Mouse (Mus musculus): ENCODE data around the gene Cep170. TPM values are rescaled to one million over a fixed set of nuclear protein-coding genes. Genes with fewer than 3 reads are reported as not detected.

The Cep170 gene
- polyA plus RNA-seq, 1 experiment from 2014 or later, result 91.0 TPM

GRCm38 (mm10) chr1:176727372-176727771 lies 86.5 kb downstream of the Cep170 start:
- no peak for ATAC-seq (ENCODE audit: low FRiP score)
- no peak overlapping the region for H3K4me2 ChIP-seq
- H3K9me3 ChIP-seq (replicated peaks), result no peaks in the 10 kb centered on the region
- H3K27me3 ChIP-seq (replicated peaks), result no peaks in the 10 kb centered on the region
- no peak overlapping the region for H3K9ac ChIP-seq (replicated peaks)
- H3K36me3 ChIP-seq, result peaks cover 22% of the 10 kb centered on the region
- no peaks in the 10 kb centered on the region for H3K4me1 ChIP-seq
- WGBS, result 92% methylated on average over 2 of the region's 2 CpGs
- no peak overlapping the region for H3K27ac ChIP-seq (replicated peaks)
- H3K4me3 ChIP-seq (replicated peaks), result no peak overlapping the region

DNA sequence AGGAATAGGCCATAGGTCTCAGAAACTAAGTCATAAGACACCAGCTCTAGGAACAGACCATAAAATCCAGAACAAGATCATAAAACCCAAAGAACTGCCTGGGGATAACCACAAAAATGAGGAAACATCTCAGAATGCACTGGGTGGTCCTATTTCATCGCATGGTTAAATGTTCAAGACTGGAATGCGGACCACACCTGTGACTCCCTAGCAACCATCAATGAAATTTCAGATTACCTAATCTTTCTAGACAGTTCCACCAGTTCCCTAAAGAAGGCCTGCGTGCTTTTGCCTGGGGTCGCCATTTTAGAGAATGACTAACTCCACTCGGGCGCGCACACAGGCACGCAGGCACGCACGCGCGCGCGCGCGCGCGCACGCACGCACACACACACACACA lies 89.1 kb downstream of the Cep170 start:
- no peaks in the 10 kb centered on the region for H3K9me3 ChIP-seq (replicated peaks)
- H3K27ac ChIP-seq (replicated peaks), result no peak overlapping the region
- H3K4me1 ChIP-seq, result no peaks in the 10 kb centered on the region
- H3K4me3 ChIP-seq (replicated peaks), result no peak overlapping the region
- H3K27me3 ChIP-seq (replicated peaks), result no peaks in the 10 kb centered on the region
- H3K9ac ChIP-seq (replicated peaks), result no peak overlapping the region
- no peak for ATAC-seq (ENCODE audit: low FRiP score)
- H3K4me2 ChIP-seq, result no peak overlapping the region
- 0 out of 2 replicates have a peak, but pooled peaks cover 4% of the 10 kb centered on the region for H3K36me3 ChIP-seq
- WGBS, result 97% methylated on average over 20 of the region's 20 CpGs

DNA sequence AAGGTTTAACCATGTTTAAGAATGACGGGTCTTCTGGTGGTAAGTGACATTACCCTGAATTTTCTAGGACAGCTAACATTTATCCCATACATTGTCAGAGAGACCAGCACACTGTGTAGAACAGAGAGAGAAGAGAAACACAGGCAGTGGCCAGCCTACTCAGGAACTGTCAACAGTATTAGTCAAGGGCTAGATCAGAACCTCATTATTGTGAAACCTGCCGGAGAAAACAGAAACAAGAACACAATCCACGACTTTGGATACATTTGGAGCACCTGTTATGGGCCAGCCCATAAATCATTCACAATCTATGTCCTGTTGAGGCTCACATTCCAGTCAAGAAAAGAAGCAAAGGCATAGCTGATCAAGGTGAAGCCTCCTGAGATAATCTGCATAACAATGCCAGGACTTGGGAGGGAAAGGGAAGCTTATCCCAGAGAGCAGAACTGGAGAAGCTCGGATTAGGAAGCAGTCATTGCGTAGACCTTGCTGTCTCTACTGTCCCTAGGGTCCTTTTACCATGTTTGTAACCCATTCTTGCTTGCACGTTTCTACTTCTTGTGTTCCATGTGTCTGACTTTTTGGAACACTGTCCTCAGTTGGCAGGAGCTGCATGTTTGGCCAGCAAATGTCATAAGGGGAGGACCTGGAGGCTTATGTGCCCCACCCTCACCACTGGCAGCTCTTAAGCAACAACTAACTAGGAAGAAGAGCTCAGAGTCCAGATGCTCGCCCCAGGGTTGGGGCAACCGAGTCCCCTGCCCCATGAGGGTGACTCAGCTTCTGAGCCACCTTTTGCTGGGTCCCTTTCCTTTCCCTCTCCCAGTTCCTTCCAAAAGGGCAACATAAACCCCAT lies 89.8 kb downstream of the Cep170 start:
- Histone ChIP-seq H3K36me3 (0 out of 2 replicates have a peak, but pooled peaks cover 4% of the 10 kb centered on the region), H3K9ac (replicated peaks) (no peak overlapping the region), H3K27ac (replicated peaks) (no peak overlapping the region), H3K27me3 (replicated peaks) (no peaks in the 10 kb centered on the region), H3K4me3 (replicated peaks) (no peak overlapping the region), H3K4me1 (no peaks in the 10 kb centered on the region), H3K9me3 (replicated peaks) (no peaks in the 10 kb centered on the region), H3K4me2 (no peak overlapping the region)
- 81% methylated on average over 8 of the region's 8 CpGs for WGBS
- ATAC-seq (ENCODE audit: low FRiP score), result no peak

GRCm38 (mm10) chr1:176712436-176712835 lies 101.4 kb downstream of the Cep170 start:
- H3K4me3 ChIP-seq (replicated peaks), result no peak overlapping the region
- no peak overlapping the region for H3K9ac ChIP-seq (replicated peaks)
- no peak overlapping the region for H3K27ac ChIP-seq (replicated peaks)
- H3K27me3 ChIP-seq (replicated peaks), result no peaks in the 10 kb centered on the region
- H3K9me3 ChIP-seq (replicated peaks), result no peaks in the 10 kb centered on the region
- H3K4me1 ChIP-seq, result no peaks in the 10 kb centered on the region
- H3K4me2 ChIP-seq, result no peak overlapping the region
- H3K36me3 ChIP-seq, result no peaks in the 10 kb centered on the region
- ATAC-seq (ENCODE audit: low FRiP score), result no peak; the same call in 1 of the 2 replicates
- WGBS, result 51% methylated on average over 2 of the region's 2 CpGs

DNA sequence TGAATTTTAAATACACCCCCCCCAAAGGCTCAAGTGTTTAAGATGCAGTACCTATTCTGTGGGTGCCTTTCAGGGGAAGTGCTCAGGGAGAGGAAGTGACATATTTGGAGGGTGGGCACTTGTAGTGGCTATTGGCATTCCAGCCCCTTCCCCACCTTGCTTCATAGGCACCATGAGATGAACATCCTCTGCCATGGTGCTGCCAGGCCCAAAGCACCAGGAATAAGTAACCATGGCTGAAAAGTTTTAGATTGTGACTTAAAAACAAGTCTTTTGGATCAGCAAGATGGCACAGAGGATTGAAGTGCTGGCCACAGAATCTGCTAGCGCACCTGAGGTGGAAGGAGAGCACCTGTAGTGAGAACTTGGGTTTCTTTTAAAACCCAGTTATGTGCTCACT lies 113.6 kb downstream of the Cep170 start:
- H3K9ac ChIP-seq (replicated peaks), result no peak overlapping the region
- H3K4me3 ChIP-seq (replicated peaks), result no peak overlapping the region
- H3K27me3 ChIP-seq (replicated peaks), result no peaks in the 10 kb centered on the region
- H3K9me3 ChIP-seq (replicated peaks), result no peaks in the 10 kb centered on the region
- no peaks in the 10 kb centered on the region for H3K36me3 ChIP-seq
- H3K27ac ChIP-seq (replicated peaks), result no peak overlapping the region
- ATAC-seq (ENCODE audit: low FRiP score), result no peak
- WGBS, result 100% methylated on average over 1 of the region's 1 CpGs
- H3K4me2 ChIP-seq, result no peak overlapping the region
- no peaks in the 10 kb centered on the region for H3K4me1 ChIP-seq

DNA sequence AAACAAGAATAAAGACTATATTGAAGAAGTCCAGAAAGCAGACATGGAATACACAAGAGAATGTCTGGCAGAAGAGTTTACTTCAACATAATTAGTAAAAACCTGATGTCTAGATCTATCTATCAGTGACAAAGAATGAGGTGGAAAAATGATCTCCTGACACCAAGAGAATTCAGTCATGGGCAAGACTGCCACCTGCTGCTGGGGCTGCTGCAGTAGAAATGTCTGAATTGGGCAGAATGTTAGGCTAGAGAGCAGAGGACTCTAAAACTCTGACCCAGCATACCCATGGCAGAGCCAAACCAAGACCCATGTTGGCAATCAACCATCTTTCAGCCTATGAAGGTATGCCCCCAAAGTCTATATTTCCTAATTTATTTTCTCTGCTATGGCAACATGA lies 114.1 kb downstream of the Cep170 start:
- no peak for ATAC-seq (ENCODE audit: low FRiP score)
- no peak overlapping the region for H3K4me3 ChIP-seq (replicated peaks)
- no peaks in the 10 kb centered on the region for H3K4me1 ChIP-seq
- no peaks in the 10 kb centered on the region for H3K9me3 ChIP-seq (replicated peaks)
- H3K9ac ChIP-seq (replicated peaks), result no peak overlapping the region
- H3K36me3 ChIP-seq, result no peaks in the 10 kb centered on the region
- H3K4me2 ChIP-seq, result no peak overlapping the region
- H3K27ac ChIP-seq (replicated peaks), result no peak overlapping the region
- H3K27me3 ChIP-seq (replicated peaks), result no peaks in the 10 kb centered on the region

DNA sequence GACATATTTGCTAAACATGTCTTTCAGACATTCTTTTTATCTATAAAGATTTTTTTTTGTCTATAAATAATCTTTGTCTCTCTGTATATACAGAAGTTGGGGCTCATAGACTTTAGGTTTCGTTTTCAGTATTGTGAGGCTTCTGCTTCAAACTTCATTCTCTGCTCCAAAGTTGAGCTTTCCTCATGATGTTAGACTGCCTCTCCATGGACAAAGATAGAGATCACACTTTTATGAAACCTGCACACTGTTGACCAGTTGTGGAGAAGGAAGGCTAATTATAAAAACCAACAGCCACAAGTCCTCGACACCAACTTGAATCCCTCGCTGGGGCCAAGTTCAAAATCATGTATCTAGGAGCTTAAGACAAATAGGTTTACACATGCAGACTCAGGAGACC lies 115.2 kb downstream of the Cep170 start:
- Histone ChIP-seq H3K27ac (replicated peaks) (no peak overlapping the region), H3K9me3 (replicated peaks) (no peaks in the 10 kb centered on the region), H3K4me1 (no peaks in the 10 kb centered on the region), H3K36me3 (no peaks in the 10 kb centered on the region), H3K9ac (replicated peaks) (no peak overlapping the region), H3K4me3 (replicated peaks) (no peak overlapping the region), H3K27me3 (replicated peaks) (no peaks in the 10 kb centered on the region), H3K4me2 (no peak overlapping the region)
- 77% methylated on average over 3 of the region's 3 CpGs for WGBS
- ATAC-seq (ENCODE audit: low FRiP score), result peak; percentile 79

DNA sequence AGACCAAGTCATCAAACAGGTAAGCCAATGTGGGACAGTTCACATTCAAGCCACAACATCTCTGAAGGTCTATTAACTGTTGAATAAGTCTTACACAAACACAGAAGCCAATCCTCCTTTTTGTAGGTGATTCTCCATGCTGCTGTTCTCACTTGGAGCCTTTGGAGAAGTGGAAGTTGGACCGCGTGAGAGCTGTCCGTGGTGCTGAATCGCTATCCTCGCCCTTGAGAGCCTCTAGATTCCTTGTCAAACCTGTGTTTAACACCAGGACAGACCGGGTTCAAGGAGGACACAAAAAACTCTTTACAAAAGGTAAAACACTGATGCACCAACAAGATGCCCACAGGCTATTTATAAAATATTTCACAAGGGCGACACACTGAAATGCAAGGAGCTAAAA lies 116.8 kb downstream of the Cep170 start:
- no peak for ATAC-seq (ENCODE audit: low FRiP score)
- H3K4me3 ChIP-seq (replicated peaks), result no peak overlapping the region
- H3K4me2 ChIP-seq, result no peak overlapping the region
- H3K9me3 ChIP-seq (replicated peaks), result no peaks in the 10 kb centered on the region
- WGBS, result 20% methylated on average over 7 of the region's 7 CpGs
- H3K27me3 ChIP-seq (replicated peaks), result no peaks in the 10 kb centered on the region
- no peaks in the 10 kb centered on the region for H3K4me1 ChIP-seq
- no peak overlapping the region for H3K9ac ChIP-seq (replicated peaks)
- no peak overlapping the region for H3K27ac ChIP-seq (replicated peaks)
- no peaks in the 10 kb centered on the region for H3K36me3 ChIP-seq

DNA sequence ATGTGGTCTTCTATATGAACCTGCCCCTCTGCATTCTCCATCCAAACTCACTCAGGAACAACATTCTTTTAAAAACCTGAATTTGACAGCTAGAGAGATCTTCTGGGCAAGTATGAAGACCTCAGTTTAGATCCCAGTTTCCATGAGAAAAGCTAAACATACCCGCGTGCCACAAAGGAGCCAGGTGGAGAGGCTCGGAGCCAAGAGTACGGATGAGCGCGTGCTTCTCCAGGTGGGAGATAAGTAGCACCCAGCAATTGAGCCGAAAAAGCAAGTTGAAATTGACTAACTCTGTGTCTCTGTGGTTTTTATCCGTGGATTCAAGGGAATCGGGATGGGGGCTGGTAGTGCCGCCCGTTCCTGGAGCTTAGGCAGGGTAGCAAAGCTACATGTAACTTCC lies 122.8 kb downstream of the Cep170 start:
- H3K9ac ChIP-seq (replicated peaks), result no peak overlapping the region
- no peak for ATAC-seq (ENCODE audit: low FRiP score)
- 97% methylated on average over 11 of the region's 11 CpGs for WGBS

GRCm38 (mm10) chr1:176688251-176688880 lies 125.5 kb downstream of the Cep170 start:
- H3K4me1 ChIP-seq, result no peaks in the 10 kb centered on the region
- no peak overlapping the region for H3K9ac ChIP-seq (replicated peaks)
- no peak overlapping the region for H3K4me2 ChIP-seq
- WGBS, result 88% methylated on average over 6 of the region's 6 CpGs
- H3K27me3 ChIP-seq (replicated peaks), result no peaks in the 10 kb centered on the region
- no peaks in the 10 kb centered on the region for H3K36me3 ChIP-seq
- no peak for ATAC-seq (ENCODE audit: low FRiP score)
- H3K27ac ChIP-seq (replicated peaks), result no peak overlapping the region
- H3K9me3 ChIP-seq (replicated peaks), result no peaks in the 10 kb centered on the region
- H3K4me3 ChIP-seq (replicated peaks), result no peak overlapping the region

More for the DNA sequence above, 122.8 kb downstream of the Cep170 start:
- H3K27ac ChIP-seq (replicated peaks), result no peak overlapping the region
- H3K36me3 ChIP-seq, result no peaks in the 10 kb centered on the region
- H3K4me1 ChIP-seq, result no peaks in the 10 kb centered on the region
- no peak overlapping the region for H3K4me2 ChIP-seq
- no peaks in the 10 kb centered on the region for H3K9me3 ChIP-seq (replicated peaks)
- no peaks in the 10 kb centered on the region for H3K27me3 ChIP-seq (replicated peaks)
- H3K4me3 ChIP-seq (replicated peaks), result no peak overlapping the region
